Mouse (Mus musculus) liver, postnatal 0 days (tissue): ENCODE results near the gene Ptms. TPM values are rescaled to one million over a fixed set of nuclear protein-coding genes. Genes with fewer than 3 reads are reported as not detected.

Experiments
- ATAC-seq: fragments of 200-750 bp; cut with Nextera tagmentation; 2 replicates; pipeline ENCODE4 v1.8.0; 2017; ENCODE audit warnings: mild to moderate bottlenecking, moderate library complexity
- DNase-seq: peaks from one replicate; pipeline ENCODE4 v3.0.0-alpha.2; 2016
- H3K27ac ChIP-seq: fragments of 300-500 bp; sonication (generic); 2 replicates; pipeline ENCODE4 v1.5.1; 2014; ENCODE audit warnings: antibody characterized with exemption, moderate library complexity, mild to moderate bottlenecking, low read depth
- H3K27me3 ChIP-seq: fragments of 300-500 bp; sonication (generic); 2 replicates; pipeline ENCODE4 v1.6.1; 2014; ENCODE audit warnings: low read length, control low read depth, mixed read lengths; ENCODE audit not compliant: insufficient read depth
- H3K36me3 ChIP-seq: fragments of 300-500 bp; sonication (generic); replicated peaks from 2 replicates; pipeline ENCODE4 v1.6.1; 2014; ENCODE audit warnings: mild to moderate bottlenecking, control low read depth, low read length, moderate library complexity, mixed read lengths; ENCODE audit not compliant: insufficient read depth
- H3K4me1 ChIP-seq: fragments of 300-500 bp; sonication (generic); 2 replicates; pipeline ENCODE4 v1.6.1; 2014; ENCODE audit warnings: antibody characterized with exemption, mild to moderate bottlenecking, control low read depth; ENCODE audit not compliant: insufficient read depth
- H3K4me2 ChIP-seq: fragments of 300-500 bp; sonication (generic); 2 replicates; pipeline ENCODE4 v1.6.1; 2014; ENCODE audit warnings: low read depth, mild to moderate bottlenecking, low read length, moderate library complexity, mixed read lengths
- H3K4me3 ChIP-seq: fragments of 300-500 bp; sonication (generic); 2 replicates; pipeline ENCODE4 v1.5.1; 2014; ENCODE audit warnings: low read depth, low read length
- H3K9ac ChIP-seq: fragments of 300-500 bp; sonication (generic); replicated peaks from 2 replicates; pipeline ENCODE4 v1.6.1; 2014; ENCODE audit warnings: mild to moderate bottlenecking, moderate library complexity
- H3K9me3 ChIP-seq: fragments of 300-500 bp; sonication (generic); 2 replicates; pipeline ENCODE4 v1.6.1; 2016; ENCODE audit warnings: mild to moderate bottlenecking, control low read depth, low read length, mixed read lengths
- CTCF ChIP-seq: sonication (generic); IDR thresholded peaks from 2 replicates; pipeline ENCODE4 v1.5.1; 2016; ENCODE audit warnings: antibody characterized with exemption, low read depth
- EP300 ChIP-seq: IDR thresholded peaks from 2 replicates; pipeline ENCODE4 v1.6.1; 2016; ENCODE audit warnings: antibody characterized with exemption, low read depth, mild to moderate bottlenecking
- WGBS: fragments of 180-500 bp; shearing (Covaris S2); extraction: QIAGEN DNeasy Blood & Tissue Kit; methylation state at CpG from one replicate; pipeline ENCODE4 v1.1.7; 2014; ENCODE audit not compliant: insufficient replicate concordance; 5-methylcytosine and 5-hydroxymethylcytosine counted together
- polyA plus RNA-seq: library from polyadenylated mRNA; unstranded; fragments of >200 nt; fragmentation: Nextera tagmentation; extraction: Ambion mirVana; gene quantifications from 2 replicates; pipeline ENCODE4 v1.2.1, GENCODE M21; 2015

The Ptms gene
- polyA plus RNA-seq, 1 experiment from 2014 or later: 116 TPM

DNA sequence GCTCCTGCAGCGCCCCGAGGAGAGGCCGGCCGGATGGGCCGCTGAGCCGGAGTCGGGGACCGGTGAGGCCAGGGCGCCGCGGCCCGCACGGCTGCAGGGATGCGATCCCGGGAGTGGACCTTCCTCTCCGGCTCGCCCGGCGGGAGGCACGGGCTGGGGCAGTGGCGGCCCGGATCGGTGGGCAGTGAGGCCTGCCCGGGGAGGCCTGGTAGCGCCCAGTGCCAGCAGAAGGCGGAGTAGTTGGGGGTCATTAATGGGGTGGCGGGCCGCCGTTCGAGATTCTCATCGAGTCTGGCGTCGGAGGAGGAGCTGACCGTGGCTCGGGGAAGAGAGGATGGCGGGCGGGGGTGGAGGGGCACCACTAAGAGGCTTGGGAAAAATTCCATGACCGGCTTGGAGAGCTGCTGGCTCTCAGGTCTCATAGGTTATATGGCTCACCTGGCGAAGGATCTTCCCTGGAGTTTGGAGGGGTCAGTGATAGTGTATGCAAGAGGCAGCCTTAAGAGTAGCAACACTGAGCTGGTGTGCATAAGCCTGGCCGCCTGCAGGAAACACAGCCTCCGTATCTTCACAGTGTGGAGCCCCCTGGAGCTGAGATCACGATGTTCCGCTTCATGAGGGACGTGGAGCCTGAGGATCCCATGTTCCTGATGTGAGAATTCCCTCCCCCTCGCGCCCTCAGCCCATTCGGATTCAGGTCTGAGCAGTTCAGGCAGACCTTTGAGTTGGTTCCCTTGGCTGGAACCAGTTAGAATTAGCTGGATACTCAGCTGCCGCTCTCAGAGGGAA, 11.8 kb upstream of the Ptms start:
- 1% methylated on average over 41 of the region's 48 CpGs for WGBS
- Histone ChIP-seq H3K27me3 (no peaks in the 10 kb centered on the region), H3K9ac (peak overlapping the region; percentile 92), H3K9me3 (no peaks in the 10 kb centered on the region), H3K4me1 (peaks cover 22% of the 10 kb centered on the region), H3K4me2 (peak overlapping the region; percentile 86), H3K36me3 (peaks cover 33% of the 10 kb centered on the region), H3K27ac (peak overlapping the region; percentile 95), H3K4me3 (peak overlapping the region; percentile 96)
- TF ChIP-seq EP300 (no peak), CTCF (peak; percentile 53)
- peak; percentile 55 for DNase-seq
- no peak for ATAC-seq

GRCm38 (mm10) chr6:124930754-124931524, 11.0 kb upstream of the Ptms start, which contains the start of gene Mlf2:
TSS of gene Mlf2 (plus strand) at chr6:124931386.
- Histone ChIP-seq H3K4me2 (peak within 1 kb of the TSS; percentile 86), H3K27ac (peak within 1 kb of the TSS; percentile 95), H3K4me1 (peaks cover 22% of the 10 kb centered on the region), H3K36me3 (peaks cover 25% of the 10 kb centered on the region), H3K9ac (peak within 1 kb of the TSS; percentile 92), H3K4me3 (peak within 1 kb of the TSS; percentile 96), H3K9me3 (no peaks in the 10 kb centered on the region), H3K27me3 (no peaks in the 10 kb centered on the region)
- TF ChIP-seq EP300 (peak; percentile 57; the same call in 1 of the 2 replicates), CTCF (peak; percentile 99)
- peak; percentile 87 for ATAC-seq
- 1% methylated on average over 57 of the region's 64 CpGs for WGBS
- DNase-seq: peak; percentile 99

DNA sequence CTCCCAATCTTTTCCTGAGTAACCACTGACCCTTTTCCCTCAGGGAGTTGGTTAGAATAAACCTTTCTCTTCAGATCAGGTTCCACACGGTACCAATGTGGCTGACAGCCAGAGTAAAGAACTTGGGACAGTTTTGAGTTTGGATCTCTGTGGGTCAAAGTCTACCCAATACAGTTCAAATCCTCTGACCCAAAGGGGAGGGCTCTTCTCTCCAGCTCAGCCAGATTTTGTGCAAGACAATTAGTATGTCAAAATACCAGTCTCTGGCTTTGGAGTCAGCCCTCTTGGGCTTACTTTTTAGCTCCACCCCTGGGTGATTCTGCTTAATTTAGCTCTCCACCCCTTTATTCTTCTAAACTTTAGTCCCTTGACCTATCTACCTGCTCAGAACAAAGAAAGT, 10.3 kb upstream of the Ptms start:
- TF ChIP-seq CTCF (no peak), EP300 (no peak)
- Histone ChIP-seq H3K27ac (peak overlapping the region; percentile 95), H3K4me3 (peak overlapping the region; percentile 96), H3K36me3 (peaks cover 20% of the 10 kb centered on the region), H3K9me3 (no peaks in the 10 kb centered on the region), H3K9ac (peak overlapping the region; percentile 92), H3K27me3 (no peaks in the 10 kb centered on the region), H3K4me1 (peaks cover 22% of the 10 kb centered on the region), H3K4me2 (peak overlapping the region; percentile 86)
- 42% methylated on average over 1 of the region's 1 CpGs for whole genome bisulfite sequencing
- ATAC-seq (peak; percentile 49), DNase-seq (peak; percentile 56)

- H3K4me1 ChIP-seq: peaks cover 9% of the 10 kb centered on the region
- H3K27ac ChIP-seq: peak overlapping the region; percentile 92
- no peaks in the 10 kb centered on the region for H3K27me3 ChIP-seq
- peak overlapping the region; percentile 54 for H3K9ac ChIP-seq
- 38% methylated on average over 5 of the region's 5 CpGs for WGBS
- DNase-seq: peak; percentile 45
- peak overlapping the region; percentile 40 for H3K4me3 ChIP-seq
- H3K36me3 ChIP-seq: no peaks in the 10 kb centered on the region
- peak overlapping the region; percentile 61 for H3K4me2 ChIP-seq
- no peak for TF ChIP-seq CTCF
- TF ChIP-seq EP300: no peak
- peak; percentile 22 for ATAC-seq
- H3K9me3 ChIP-seq: no peaks in the 10 kb centered on the region
Observed at GRCm38 (mm10) chr6:124925941-124926340, 6.0 kb upstream of the Ptms start.

- H3K9me3 ChIP-seq: no peaks in the 10 kb centered on the region
- 34% methylated on average over 12 of the region's 12 CpGs for WGBS
- H3K27me3 ChIP-seq: no peaks in the 10 kb centered on the region
- ATAC-seq (peak; percentile 33), DNase-seq (no peak)
- peak overlapping the region; percentile 92 for H3K27ac ChIP-seq
- H3K4me3 ChIP-seq: peak overlapping the region; percentile 40
- peaks cover 7% of the 10 kb centered on the region for H3K4me1 ChIP-seq
- no peaks in the 10 kb centered on the region for H3K36me3 ChIP-seq
- H3K9ac ChIP-seq: peak overlapping the region; percentile 54
- no peak for TF ChIP-seq EP300
- TF ChIP-seq CTCF: 0 out of 2 replicates have a peak, but pooled peaks have one; percentile 21
- H3K4me2 ChIP-seq: peak overlapping the region; percentile 61
Observed at GRCm38 (mm10) chr6:124925173-124925793, 5.4 kb upstream of the Ptms start.
